Mouse (Mus musculus) lung, adult 2 months (tissue): Measurements from ENCODE around the gene Rbp4. TPM values are rescaled to one million over a fixed set of nuclear protein-coding genes. Genes with fewer than 3 reads are reported as not detected.
A peak's percentile ranks its signal among the peaks of the same experiment; 100 is the strongest.

ENCODE experiments used
- DNase-seq: peaks from one replicate; pipeline ENCODE4 v3.0.0; 2022
- H3K4me1 ChIP-seq: fragments of 200-500 bp; 2 replicates; pipeline ENCODE4 v1.6.1; 2011; ENCODE audit warnings: low read length; ENCODE audit not compliant: control insufficient read depth, insufficient read depth
- H3K4me3 ChIP-seq: fragments of 200-500 bp; replicated peaks from 2 replicates; pipeline ENCODE3; 2011; ENCODE audit warnings: low read depth, mild to moderate bottlenecking, control low read depth, low read length; ENCODE audit errors: extremely low read depth
- CTCF ChIP-seq: fragments of 200-500 bp; IDR thresholded peaks from 2 replicates; pipeline ENCODE4 v1.5.1; 2011; ENCODE audit warnings: mild to moderate bottlenecking, low read length, control low read depth; ENCODE audit not compliant: insufficient read depth
- POLR2A ChIP-seq: fragments of 200-500 bp; IDR thresholded peaks from 2 replicates; pipeline ENCODE4 v1.6.1; 2011; ENCODE audit warnings: low read depth, mild to moderate bottlenecking, control low read depth, low read length, borderline replicate concordance; ENCODE audit errors: extremely low read depth
- WGBS: fragments of 180-500 bp; shearing (Covaris S2); methylation state at CpG from one replicate; pipeline ENCODE4 v1.1.7; 2018; 5-methylcytosine and 5-hydroxymethylcytosine counted together
- polyA plus RNA-seq: library from polyadenylated mRNA; depleted of rRNA; stranded (reverse); fragments of >200 nt; gene quantifications from 2 replicates; pipeline ENCODE4 v1.2.3, GENCODE M21; 2012

Rbp4 gene
- polyA plus RNA-seq, 1 experiment, result 40.4 TPM

- Histone ChIP-seq H3K4me1 (no peaks in the 10 kb centered on the region), H3K4me3 (peak overlapping the region; percentile 46)
- 2% methylated on average over 70 of the region's 77 CpGs for WGBS
- DNase-seq, result peak; percentile 22
- TF ChIP-seq POLR2A (no peak), CTCF (no peak)
Measured at GRCm38 (mm10) chr19:38124401-38125218, 471 bp downstream of the Rbp4 start.

- no peak for TF ChIP-seq POLR2A
- no peak for TF ChIP-seq CTCF
- Histone ChIP-seq H3K4me1 (no peaks in the 10 kb centered on the region), H3K4me3 (no peak overlapping the region)
- no peak for DNase-seq
- WGBS, result 28% methylated on average over 9 of the region's 9 CpGs
Measured at GRCm38 (mm10) chr19:38123921-38124320, 1.2 kb downstream of the Rbp4 start.

- TF ChIP-seq POLR2A (no peak), CTCF (no peak)
- WGBS, result 82% methylated on average over 5 of the region's 5 CpGs
- Histone ChIP-seq H3K4me3 (no peak overlapping the region), H3K4me1 (no peaks in the 10 kb centered on the region)
- no peak for DNase-seq
Measured at GRCm38 (mm10) chr19:38120123-38120760, 4.8 kb downstream of the Rbp4 start.

GRCm38 (mm10) chr19:38114834-38115491 lies 10.1 kb downstream of the Rbp4 start:
- 88% methylated on average over 7 of the region's 7 CpGs for WGBS
- Histone ChIP-seq H3K4me3 (no peak overlapping the region), H3K4me1 (no peaks in the 10 kb centered on the region)
- DNase-seq, result no peak
- TF ChIP-seq CTCF (no peak), POLR2A (no peak)

- no peaks in the 10 kb centered on the region for H3K4me1 ChIP-seq
- no peak overlapping the region for H3K4me3 ChIP-seq
- 43% methylated on average over 4 of the region's 4 CpGs for WGBS
- DNase-seq, result no peak
- TF ChIP-seq POLR2A, result no peak
- no peak for TF ChIP-seq CTCF
Measured at GRCm38 (mm10) chr19:38112575-38112974, 12.5 kb downstream of the Rbp4 start.

GRCm38 (mm10) chr19:38111056-38111455 lies 14.0 kb downstream of the Rbp4 start:
- 71% methylated on average over 8 of the region's 8 CpGs for WGBS
- Histone ChIP-seq H3K4me3 (no peak overlapping the region), H3K4me1 (no peaks in the 10 kb centered on the region)
- no peak for DNase-seq
- no peak for TF ChIP-seq CTCF
- no peak for TF ChIP-seq POLR2A

GRCm38 (mm10) chr19:38109506-38110242 lies 15.4 kb downstream of the Rbp4 start:
- no peak overlapping the region for H3K4me3 ChIP-seq
- DNase-seq, result no peak
- no peaks in the 10 kb centered on the region for H3K4me1 ChIP-seq
- 86% methylated on average over 15 of the region's 15 CpGs for WGBS
- TF ChIP-seq POLR2A (no peak), CTCF (no peak)

GRCm38 (mm10) chr19:38107871-38108270 lies 17.2 kb downstream of the Rbp4 start:
- Histone ChIP-seq H3K4me1 (no peaks in the 10 kb centered on the region), H3K4me3 (no peak overlapping the region)
- DNase-seq, result no peak
- WGBS, result 89% methylated on average over 4 of the region's 4 CpGs
- no peak for TF ChIP-seq CTCF
- TF ChIP-seq POLR2A, result no peak
